Mouse (Mus musculus): Measurements from ENCODE around the gene Gm10837. TPM values are rescaled to one million over a fixed set of nuclear protein-coding genes. Genes with fewer than 3 reads are reported as not detected.

Gm10837 gene
- total RNA-seq, 2 experiments from 2014 or later, result not detected

GRCm38 (mm10) chr14:122482081-122483023, 8.0 kb upstream of the Gm10837 start:
- no peak for DNase-seq (ENCODE audit: extremely low spot score in 1 of 2, low spot score in 2 of 2)

GRCm38 (mm10) chr14:122483024-122483385, 7.4 kb upstream of the Gm10837 start:
- peak overlapping the region; percentile 26 for H3K4me3 ChIP-seq
- intact Hi-C loops (cut with DNase I), result loop anchor here (5.0 kb wide), 1 partner anchor 394 kb away; no protein-coding TSS in a partner anchor
- peak overlapping the region; percentile 75 for H3K27ac ChIP-seq
- DNase-seq (ENCODE audit: extremely low spot score in 1 of 2, low spot score in 2 of 2), result no peak
- TF ChIP-seq CTCF (IDR thresholded peaks at IDR 0.05), result no peak

More at GRCm38 (mm10) chr14:122482081-122483023, 8.0 kb upstream of the Gm10837 start:
- H3K27ac ChIP-seq, result peak overlapping the region; percentile 75
- peak overlapping the region; percentile 26 for H3K4me3 ChIP-seq
- intact Hi-C loops (cut with DNase I), result loop anchor here (5.0 kb wide), 1 partner anchor 395 kb away; no protein-coding TSS in a partner anchor
- TF ChIP-seq CTCF (IDR thresholded peaks at IDR 0.05), result no peak

GRCm38 (mm10) chr14:122483556-122484421, 6.6 kb upstream of the Gm10837 start:
- Histone ChIP-seq H3K27ac (peak overlapping the region; percentile 72; the same call in 1 of the 2 replicates), H3K4me3 (no peak overlapping the region)
- TF ChIP-seq CTCF (IDR thresholded peaks at IDR 0.05), result no peak
- intact Hi-C loops (cut with DNase I), result loop anchor here (5.0 kb wide), 1 partner anchor 394 kb away; no protein-coding TSS in a partner anchor
- DNase-seq (ENCODE audit: extremely low spot score in 1 of 2, low spot score in 2 of 2), result no peak

DNA sequence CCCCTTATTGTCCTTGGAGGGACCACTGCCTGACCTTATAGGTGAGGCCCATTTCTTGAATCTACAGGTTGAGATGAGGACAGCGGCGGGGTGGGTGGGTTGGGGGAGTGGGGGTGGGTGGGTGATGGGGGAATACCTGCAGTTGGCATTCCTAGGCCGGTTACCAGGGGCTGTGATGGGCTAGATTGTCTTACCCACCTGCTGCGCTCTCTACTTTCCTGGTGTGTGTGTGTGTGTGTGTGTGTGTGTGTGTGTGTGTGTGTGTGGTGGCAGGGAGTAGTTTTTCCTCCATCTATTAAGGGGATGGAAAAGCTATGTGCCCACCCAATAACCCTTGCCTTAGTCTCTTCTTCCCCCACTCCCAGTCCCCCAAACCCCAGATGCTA, 5.9 kb upstream of the Gm10837 start:
- no peak for DNase-seq (ENCODE audit: extremely low spot score in 1 of 2, low spot score in 2 of 2)
- Histone ChIP-seq H3K27ac (peak overlapping the region; percentile 65; the same call in 1 of the 2 replicates), H3K4me3 (no peak overlapping the region)
- intact Hi-C loops (cut with DNase I), result loop anchor here (5.0 kb wide), 1 partner anchor 393 kb away; no protein-coding TSS in a partner anchor
- TF ChIP-seq CTCF (IDR thresholded peaks at IDR 0.05), result no peak

DNA sequence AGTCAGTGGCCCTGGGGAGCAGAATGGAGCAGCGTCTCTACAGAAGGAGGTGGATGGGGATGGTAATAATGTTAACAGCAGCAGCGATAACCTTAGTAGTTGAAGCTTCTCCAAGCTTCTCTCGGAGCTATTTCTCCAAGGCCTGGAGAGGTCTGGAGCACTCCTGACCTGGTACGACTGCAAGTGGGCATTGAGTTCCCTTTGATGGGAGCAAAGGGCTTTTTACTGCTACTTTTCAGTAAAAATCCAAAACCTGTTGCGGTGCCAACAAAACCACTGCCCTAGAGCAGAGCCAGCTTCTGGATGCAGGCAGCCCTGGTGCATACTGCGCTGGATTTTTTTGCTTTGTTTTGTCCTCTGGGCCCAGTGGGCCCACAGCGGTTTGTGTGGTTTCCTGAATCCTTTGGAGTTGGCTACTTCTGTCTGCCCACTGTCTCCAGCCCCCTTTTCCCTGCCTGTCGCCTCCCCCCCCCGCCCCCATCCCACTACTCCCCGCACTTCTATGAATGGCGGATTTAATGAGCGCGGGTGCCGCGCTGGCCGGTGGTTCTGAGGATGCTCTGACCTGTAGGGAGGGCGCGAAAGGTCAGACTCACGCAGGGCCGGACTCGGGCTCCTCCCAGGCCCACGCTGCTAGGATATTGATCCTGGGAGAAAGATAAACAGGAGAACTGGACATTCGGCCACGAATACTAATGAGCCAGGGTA, 5.4 kb upstream of the Gm10837 start:
- no peak overlapping the region for H3K4me3 ChIP-seq
- no peak for DNase-seq (ENCODE audit: extremely low spot score in 1 of 2, low spot score in 2 of 2)
- peak overlapping the region; percentile 65 for H3K27ac ChIP-seq
- no peak for TF ChIP-seq CTCF (IDR thresholded peaks at IDR 0.05)
- intact Hi-C loops (cut with DNase I), result loop anchor here (5.0 kb wide), 1 partner anchor 392 kb away; no protein-coding TSS in a partner anchor

DNA sequence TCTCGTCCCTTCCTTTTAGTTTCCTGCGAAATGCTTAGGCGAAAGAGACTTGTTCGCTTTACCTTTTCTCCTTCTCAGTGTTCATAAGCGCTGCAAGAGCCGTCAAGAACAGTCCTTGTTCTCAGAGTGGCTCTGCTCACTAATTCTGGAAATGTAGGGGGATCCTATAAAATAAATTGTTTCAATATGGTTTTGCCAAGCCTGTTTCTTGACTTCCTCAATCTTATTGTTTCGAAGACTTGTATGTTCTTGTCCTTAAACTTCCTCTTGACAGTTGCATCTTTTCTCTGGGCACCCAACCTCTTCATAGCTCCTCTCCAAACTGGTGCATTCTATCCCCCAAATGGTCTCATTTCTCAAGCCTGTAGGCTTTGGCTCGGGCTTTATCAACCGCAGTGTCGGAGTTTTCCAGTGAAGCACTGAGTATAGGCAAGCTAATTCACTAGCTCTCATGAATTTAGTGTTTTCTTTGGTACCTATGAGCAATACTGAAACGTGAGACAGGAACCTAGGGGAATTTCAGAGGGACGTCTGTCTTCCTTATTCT, 4.7 kb upstream of the Gm10837 start:
- peak overlapping the region; percentile 65 for H3K27ac ChIP-seq
- intact Hi-C loops (cut with DNase I), result no loop called here
- DNase-seq (ENCODE audit: extremely low spot score in 1 of 2, low spot score in 2 of 2), result no peak
- no peak overlapping the region for H3K4me3 ChIP-seq
- TF ChIP-seq CTCF (IDR thresholded peaks at IDR 0.05), result no peak

DNA sequence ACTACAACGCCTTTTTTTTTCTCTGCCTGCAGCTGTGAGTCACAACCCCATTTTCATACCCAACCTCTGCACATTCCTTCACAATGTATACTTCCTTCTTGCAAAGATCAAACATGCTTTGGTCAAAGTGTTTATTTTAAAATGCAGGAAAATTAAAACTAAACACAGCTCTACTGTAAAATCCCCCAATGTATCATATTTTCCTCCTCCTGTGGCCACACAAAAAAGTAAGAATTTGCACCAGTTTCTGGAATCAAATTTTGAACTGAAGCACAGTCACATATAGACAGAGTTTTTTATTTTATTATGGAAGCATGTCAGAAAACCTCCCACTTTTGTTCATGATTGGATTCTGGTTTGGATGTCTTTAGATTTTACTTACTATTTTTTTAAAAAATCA, 3.8 kb upstream of the Gm10837 start:
- DNase-seq (ENCODE audit: extremely low spot score in 1 of 2, low spot score in 2 of 2), result no peak
- TF ChIP-seq CTCF (IDR thresholded peaks at IDR 0.05), result no peak
- Histone ChIP-seq H3K4me3 (no peak overlapping the region), H3K27ac (peak overlapping the region; percentile 46; the same call in 1 of the 2 replicates)
- intact Hi-C loops (cut with DNase I), result no loop called here

DNA sequence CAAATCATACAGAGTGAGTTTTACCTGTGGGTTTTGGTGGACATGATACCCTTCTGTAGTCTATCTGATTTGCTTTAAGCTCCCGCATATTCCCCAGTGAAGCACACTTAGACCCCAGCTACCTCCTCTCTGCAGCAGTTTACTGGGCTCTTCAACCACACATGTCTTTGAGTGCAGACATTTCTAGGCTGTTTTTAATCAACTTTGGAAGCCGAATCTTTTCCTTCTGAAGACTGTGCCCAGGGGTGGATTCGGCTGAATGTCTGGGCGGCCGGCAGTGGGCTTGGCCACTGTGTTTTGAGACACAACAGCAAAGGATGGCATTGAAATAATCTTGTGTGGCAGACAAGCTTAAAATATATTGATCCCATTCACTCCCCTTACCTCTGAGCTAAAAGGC, 3.0 kb upstream of the Gm10837 start:
- Histone ChIP-seq H3K27ac (peak overlapping the region; percentile 6; the same call in 1 of the 2 replicates), H3K4me3 (no peak overlapping the region)
- intact Hi-C loops (cut with DNase I), result no loop called here
- no peak for DNase-seq (ENCODE audit: extremely low spot score in 1 of 2, low spot score in 2 of 2)
- TF ChIP-seq CTCF (IDR thresholded peaks at IDR 0.05), result no peak

DNA sequence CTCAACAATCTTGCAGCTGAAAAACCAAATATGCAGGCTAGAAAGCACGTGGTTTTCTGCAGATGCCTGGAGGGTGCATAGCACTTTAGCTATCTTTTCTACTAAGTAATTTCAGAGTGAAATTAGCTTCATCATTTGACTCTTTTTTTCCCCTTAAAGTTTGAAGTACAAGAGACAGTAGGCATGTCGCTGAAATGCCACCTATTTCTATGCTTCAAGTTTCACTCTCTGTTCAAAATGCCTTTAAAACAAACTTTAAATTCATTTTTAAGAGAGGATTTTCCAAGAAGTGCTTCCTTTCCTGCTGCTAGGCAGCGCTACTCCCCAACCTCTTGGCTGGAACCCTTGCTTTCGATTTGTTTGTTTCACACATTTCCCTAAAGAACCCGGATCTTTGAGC, 1.3 kb upstream of the Gm10837 start:
- peak overlapping the region; percentile 1; the same call in 1 of the 2 replicates for H3K4me3 ChIP-seq
- DNase-seq (ENCODE audit: extremely low spot score in 1 of 2, low spot score in 2 of 2), result no peak
- peak overlapping the region; percentile 29; the same call in 1 of the 2 replicates for H3K27ac ChIP-seq
- no peak for TF ChIP-seq CTCF (IDR thresholded peaks at IDR 0.05)
- intact Hi-C loops (cut with DNase I), result no loop called here

DNA sequence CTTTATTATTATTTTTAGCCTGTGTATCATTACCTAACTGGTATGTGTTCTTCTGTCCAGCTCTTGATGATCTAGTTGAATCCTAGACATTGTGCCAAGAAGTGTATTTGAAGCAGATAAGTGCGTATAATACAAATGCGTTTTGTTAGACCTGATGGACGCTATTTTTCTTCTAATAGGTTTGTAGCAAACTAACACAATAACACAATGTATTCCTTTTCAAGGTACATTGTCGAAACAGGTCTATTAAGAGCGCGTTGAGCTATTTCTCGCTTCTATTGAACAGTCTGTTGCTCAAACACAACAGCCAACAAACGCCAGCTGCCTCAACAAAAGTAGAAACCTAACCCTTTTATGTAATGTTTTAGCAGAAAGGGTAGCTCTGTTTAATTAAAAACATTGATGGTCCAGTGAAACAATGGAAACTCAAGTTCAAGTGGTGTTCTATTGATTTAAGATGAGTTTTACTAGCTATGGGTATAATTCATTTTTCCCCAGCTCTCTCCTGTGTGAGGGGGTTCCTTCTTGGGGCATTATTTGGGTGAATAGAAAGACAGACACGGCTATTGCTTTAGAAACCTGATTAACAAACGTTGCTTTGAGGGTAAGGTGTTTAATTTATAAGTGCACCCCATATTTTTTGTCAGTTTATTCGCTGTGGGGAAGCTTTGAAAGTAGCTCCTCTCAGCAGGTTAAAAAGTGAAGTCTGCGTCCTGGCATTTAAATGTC, 536 bp upstream of the Gm10837 start:
- peak overlapping the region; percentile 1 for H3K4me3 ChIP-seq
- no peak for DNase-seq (ENCODE audit: extremely low spot score in 1 of 2, low spot score in 2 of 2)
- intact Hi-C loops (cut with DNase I), result no loop called here
- no peak for TF ChIP-seq CTCF (IDR thresholded peaks at IDR 0.05)
- peak overlapping the region; percentile 9; the same call in 1 of the 2 replicates for H3K27ac ChIP-seq
